Mouse (Mus musculus) heart, postnatal 0 days (tissue): ENCODE data around the gene Plekhd1.
A peak's percentile ranks its signal among the peaks of the same experiment; 100 is the strongest.

Experiments
- CTCF ChIP-seq: IDR thresholded peaks from 2 replicates; pipeline ENCODE4 v1.5.1; 2016; ENCODE audit warnings: antibody characterized with exemption, control low read depth, low read depth
- EP300 ChIP-seq: IDR thresholded peaks from 2 replicates; pipeline ENCODE4 v1.6.1; 2016; ENCODE audit warnings: antibody characterized with exemption, low read depth

- TF ChIP-seq CTCF: peak; percentile 87
- no peak for TF ChIP-seq EP300
Measured at GRCm38 (mm10) chr12:80730567-80730966, 38.2 kb downstream of the Plekhd1 start.
